Mouse (Mus musculus) forebrain, embryonic 16.5 days (tissue): ENCODE measurements around the gene Capn1. TPM values are rescaled to one million over a fixed set of nuclear protein-coding genes. Genes with fewer than 3 reads are reported as not detected.

Experiments
- ATAC-seq: fragments of 200-750 bp; cut with Nextera tagmentation; 2 replicates; pipeline ENCODE4 v1.8.0; 2017; ENCODE audit warnings: mild to moderate bottlenecking, moderate library complexity
- H3K27ac ChIP-seq: fragments of 300-500 bp; sonication (generic); 2 replicates; pipeline ENCODE4 v1.5.1; 2014; ENCODE audit warnings: low read length, control low read depth
- H3K27me3 ChIP-seq: fragments of 300-500 bp; sonication (generic); replicated peaks from 2 replicates; pipeline ENCODE4 v1.6.1; 2014; ENCODE audit warnings: low read length; ENCODE audit not compliant: control insufficient read depth, insufficient read depth
- H3K36me3 ChIP-seq: fragments of 300-500 bp; sonication (generic); 2 replicates; pipeline ENCODE4 v1.6.1; 2014; ENCODE audit not compliant: control insufficient read depth, insufficient read depth
- H3K4me1 ChIP-seq: fragments of 300-500 bp; sonication (generic); replicated peaks from 2 replicates; pipeline ENCODE4 v1.6.1; 2014; ENCODE audit warnings: low read length; ENCODE audit not compliant: control insufficient read depth, insufficient read depth
- H3K4me2 ChIP-seq: fragments of 300-500 bp; sonication (generic); 2 replicates; pipeline ENCODE4 v1.6.1; 2014; ENCODE audit warnings: mild to moderate bottlenecking, low read length, control low read depth
- H3K4me3 ChIP-seq: fragments of 300-500 bp; sonication (generic); replicated peaks from 2 replicates; pipeline ENCODE4 v1.5.1; 2014; ENCODE audit warnings: mild to moderate bottlenecking, low read length, control low read depth
- H3K9ac ChIP-seq: fragments of 300-500 bp; sonication (generic); replicated peaks from 2 replicates; pipeline ENCODE4 v1.6.1; 2014; ENCODE audit warnings: low read depth, low read length, control low read depth
- H3K9me3 ChIP-seq: fragments of 300-500 bp; sonication (generic); 2 replicates; pipeline ENCODE4 v1.6.1; 2016; ENCODE audit warnings: low read length; ENCODE audit not compliant: control insufficient read depth
- WGBS: fragments of 180-500 bp; shearing (Covaris S2); extraction: QIAGEN DNeasy Blood & Tissue Kit; methylation state at CpG from one replicate; pipeline ENCODE4 v1.1.7; 2014; 5-methylcytosine and 5-hydroxymethylcytosine counted together
- polyA plus RNA-seq: library from polyadenylated mRNA; unstranded; fragments of >200 nt; fragmentation: Nextera tagmentation; extraction: Ambion mirVana; gene quantifications from 2 replicates; pipeline ENCODE4 v1.2.1, GENCODE M21; 2015

Gene Capn1
- polyA plus RNA-seq, 1 experiment from 2014 or later = 1.3 TPM

GRCm38 (mm10) chr19:5953201-5953770 lies 62.4 kb downstream of the Capn1 start:
- H3K9ac ChIP-seq = no peak overlapping the region
- no peaks in the 10 kb centered on the region for H3K4me1 ChIP-seq
- WGBS = 91% methylated on average over 19 of the region's 19 CpGs
- ATAC-seq = no peak
- no peaks in the 10 kb centered on the region for H3K27me3 ChIP-seq
- peaks cover 4% of the 10 kb centered on the region; the same call in 1 of the 2 replicates for H3K36me3 ChIP-seq
- no peak overlapping the region for H3K4me3 ChIP-seq
- no peak overlapping the region for H3K4me2 ChIP-seq
- no peak overlapping the region for H3K27ac ChIP-seq
- H3K9me3 ChIP-seq = no peaks in the 10 kb centered on the region

- no peaks in the 10 kb centered on the region for H3K9me3 ChIP-seq
- no peak for ATAC-seq
These were observed 63.5 kb downstream of the Capn1 start for GRCm38 (mm10) chr19:5952071-5952691.

GRCm38 (mm10) chr19:5951631-5952030 lies 64.1 kb downstream of the Capn1 start:
- ATAC-seq = no peak

More at GRCm38 (mm10) chr19:5952071-5952691, 63.5 kb downstream of the Capn1 start:
- Histone ChIP-seq H3K4me3 (no peak overlapping the region), H3K9ac (no peak overlapping the region), H3K27me3 (no peaks in the 10 kb centered on the region), H3K4me2 (no peak overlapping the region), H3K27ac (no peak overlapping the region), H3K4me1 (no peaks in the 10 kb centered on the region), H3K36me3 (peaks cover 8% of the 10 kb centered on the region; the same call in 1 of the 2 replicates)
- WGBS = 92% methylated on average over 13 of the region's 13 CpGs

GRCm38 (mm10) chr19:5950218-5950617 lies 65.5 kb downstream of the Capn1 start:
- Histone ChIP-seq H3K27me3 (no peaks in the 10 kb centered on the region), H3K4me3 (no peak overlapping the region), H3K36me3 (peaks cover 8% of the 10 kb centered on the region; the same call in 1 of the 2 replicates), H3K4me2 (no peak overlapping the region), H3K27ac (no peak overlapping the region), H3K4me1 (no peaks in the 10 kb centered on the region), H3K9ac (no peak overlapping the region), H3K9me3 (no peaks in the 10 kb centered on the region)
- ATAC-seq = no peak
- 97% methylated on average over 11 of the region's 11 CpGs for WGBS

More at GRCm38 (mm10) chr19:5951631-5952030, 64.1 kb downstream of the Capn1 start:
- Histone ChIP-seq H3K36me3 (peaks cover 8% of the 10 kb centered on the region; the same call in 1 of the 2 replicates), H3K4me3 (no peak overlapping the region), H3K27me3 (no peaks in the 10 kb centered on the region), H3K9me3 (no peaks in the 10 kb centered on the region), H3K9ac (no peak overlapping the region), H3K4me2 (no peak overlapping the region), H3K27ac (no peak overlapping the region), H3K4me1 (no peaks in the 10 kb centered on the region)
- WGBS = 94% methylated on average over 16 of the region's 16 CpGs

GRCm38 (mm10) chr19:5945891-5946290 lies 69.8 kb downstream of the Capn1 start:
- 85% methylated on average over 8 of the region's 8 CpGs for WGBS

GRCm38 (mm10) chr19:5945027-5945426 lies 70.7 kb downstream of the Capn1 start:
- H3K9ac ChIP-seq = no peak overlapping the region
- no peak overlapping the region for H3K4me2 ChIP-seq
- no peaks in the 10 kb centered on the region for H3K27me3 ChIP-seq
- peaks cover 3% of the 10 kb centered on the region for H3K4me1 ChIP-seq
- 81% methylated on average over 7 of the region's 7 CpGs for WGBS
- ATAC-seq = no peak
- H3K9me3 ChIP-seq = no peaks in the 10 kb centered on the region
- H3K27ac ChIP-seq = no peak overlapping the region
- H3K4me3 ChIP-seq = no peak overlapping the region
- peaks cover 3% of the 10 kb centered on the region; the same call in 1 of the 2 replicates for H3K36me3 ChIP-seq

More at GRCm38 (mm10) chr19:5945891-5946290, 69.8 kb downstream of the Capn1 start:
- H3K4me1 ChIP-seq = no peaks in the 10 kb centered on the region
- no peak overlapping the region for H3K9ac ChIP-seq
- ATAC-seq = no peak
- H3K4me2 ChIP-seq = no peak overlapping the region
- H3K9me3 ChIP-seq = no peaks in the 10 kb centered on the region
- H3K4me3 ChIP-seq = no peak overlapping the region
- no peak overlapping the region for H3K27ac ChIP-seq
- H3K27me3 ChIP-seq = no peaks in the 10 kb centered on the region
- H3K36me3 ChIP-seq = peaks cover 6% of the 10 kb centered on the region; the same call in 1 of the 2 replicates

GRCm38 (mm10) chr19:5944145-5944544 lies 71.6 kb downstream of the Capn1 start:
- H3K9me3 ChIP-seq = no peaks in the 10 kb centered on the region
- no peaks in the 10 kb centered on the region for H3K27me3 ChIP-seq
- peaks cover 3% of the 10 kb centered on the region; the same call in 1 of the 2 replicates for H3K36me3 ChIP-seq
- WGBS = 77% methylated on average over 8 of the region's 8 CpGs
- H3K4me1 ChIP-seq = peaks cover 7% of the 10 kb centered on the region
- no peak overlapping the region for H3K9ac ChIP-seq
- H3K27ac ChIP-seq = no peak overlapping the region
- ATAC-seq = no peak
- H3K4me2 ChIP-seq = no peak overlapping the region
- H3K4me3 ChIP-seq = no peak overlapping the region

- ATAC-seq = no peak
- Histone ChIP-seq H3K27me3 (no peaks in the 10 kb centered on the region), H3K9ac (no peak overlapping the region), H3K27ac (no peak overlapping the region), H3K36me3 (peaks cover 3% of the 10 kb centered on the region; the same call in 1 of the 2 replicates), H3K4me2 (no peak overlapping the region), H3K9me3 (no peaks in the 10 kb centered on the region), H3K4me1 (peaks cover 7% of the 10 kb centered on the region), H3K4me3 (no peak overlapping the region)
- 92% methylated on average over 15 of the region's 15 CpGs for WGBS
These were observed 72.3 kb downstream of the Capn1 start for GRCm38 (mm10) chr19:5943404-5943803.

- no peak for ATAC-seq
- Histone ChIP-seq H3K36me3 (peaks cover under 1% of the 10 kb centered on the region; the same call in 1 of the 2 replicates), H3K27ac (no peak overlapping the region), H3K9me3 (no peaks in the 10 kb centered on the region), H3K4me2 (no peak overlapping the region), H3K4me1 (peaks cover 13% of the 10 kb centered on the region), H3K9ac (no peak overlapping the region), H3K4me3 (no peak overlapping the region), H3K27me3 (no peaks in the 10 kb centered on the region)
- 93% methylated on average over 7 of the region's 7 CpGs for WGBS
These were observed 73.1 kb downstream of the Capn1 start for GRCm38 (mm10) chr19:5942581-5942980.
